Comparison of ENCODE assay signal across 8 mouse cellular contexts in the genomic region with DNA sequence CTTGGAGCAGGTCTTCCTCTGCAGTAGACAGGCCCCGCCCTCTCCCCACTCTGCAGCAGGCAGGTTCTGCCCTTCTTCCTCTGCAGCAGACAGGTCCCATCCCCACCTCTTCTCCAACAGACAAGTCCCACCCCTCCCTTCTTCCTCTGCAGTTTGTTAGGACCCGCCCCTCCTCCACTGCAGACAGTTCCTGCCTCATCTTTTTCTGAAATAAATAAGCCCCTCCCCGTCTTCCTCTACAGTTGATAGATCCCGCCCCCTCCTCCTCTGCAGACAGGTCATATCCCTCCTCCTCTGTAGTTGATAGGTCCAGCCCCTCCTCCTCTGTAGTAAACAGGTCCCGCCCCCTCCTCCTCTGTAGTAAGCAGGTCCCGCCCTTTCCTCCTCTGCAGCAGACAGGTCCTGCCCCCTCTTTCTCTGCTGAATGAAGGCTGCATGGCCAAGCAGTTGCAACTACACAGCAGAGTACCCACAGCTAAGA.
DNase-seq lines count a peak whose midpoint lies in the region; ATAC-seq and TF ChIP-seq lines count a peak whose summit lies in the region.

No protein-coding gene starts in this region.

- no peak overlapping the region for H3K4me2 ChIP-seq in lung, embryonic 14.5 days
- H3K4me2 ChIP-seq in limb, embryonic 15.5 days = no peak overlapping the region
- H3K4me2 ChIP-seq in neural tube, embryonic 12.5 days (replicated peaks) = peak overlapping the region; percentile 5; the same call in 1 of the 2 replicates

- no peaks in the 10 kb centered on the region for H3K9me3 ChIP-seq in lung, embryonic 14.5 days (ENCODE audit: low read depth, low read length)
- no peaks in the 10 kb centered on the region for H3K9me3 ChIP-seq in limb, embryonic 15.5 days
- no peaks in the 10 kb centered on the region for H3K9me3 ChIP-seq in neural tube, embryonic 12.5 days

- no peaks in the 10 kb centered on the region for H3K4me1 ChIP-seq in lung, embryonic 14.5 days (ENCODE audit: insufficient read depth)
- H3K4me1 ChIP-seq in limb, embryonic 15.5 days = no peaks in the 10 kb centered on the region
- H3K4me1 ChIP-seq in neural tube, embryonic 12.5 days = no peaks in the 10 kb centered on the region

- H3K27ac ChIP-seq in lung, embryonic 14.5 days (ENCODE audit: low read depth) = no peak overlapping the region
- no peak overlapping the region for H3K27ac ChIP-seq in limb, embryonic 15.5 days
- H3K27ac ChIP-seq in neural tube, embryonic 12.5 days = no peak overlapping the region

- H3K36me3 ChIP-seq in lung, embryonic 14.5 days (ENCODE audit: insufficient read depth) = no peaks in the 10 kb centered on the region
- no peaks in the 10 kb centered on the region for H3K36me3 ChIP-seq in limb, embryonic 15.5 days
- H3K36me3 ChIP-seq in neural tube, embryonic 12.5 days = no peaks in the 10 kb centered on the region

- TF ChIP-seq CTCF in lung, embryonic 14.5 days (IDR thresholded peaks at IDR 0.05; ENCODE audit: low read depth) = no peak

- peak; percentile 57 for DNase-seq in lung, embryonic 14.5 days
- no peak for DNase-seq in lung, adult 18-20 months
- DNase-seq in left cerebral cortex, postnatal 14 days (ENCODE audit: low spot score in 2 of 2) = no peak
- no peak for DNase-seq in left cerebral cortex, adult 11 months (ENCODE audit: low spot score)
- DNase-seq in left cerebral cortex, adult 18-20 months (ENCODE audit: low spot score in 2 of 2) = no peak

- no peaks in the 10 kb centered on the region for H3K27me3 ChIP-seq in lung, embryonic 14.5 days (ENCODE audit: insufficient read depth, low read length)
- no peaks in the 10 kb centered on the region for H3K27me3 ChIP-seq in limb, embryonic 15.5 days
- H3K27me3 ChIP-seq in neural tube, embryonic 12.5 days (replicated peaks) = no peaks in the 10 kb centered on the region

- 34% methylated on average over 6 of the region's 6 CpGs for WGBS in lung, embryonic 14.5 days
- WGBS in limb, embryonic 15.5 days = 38% methylated on average over 6 of the region's 6 CpGs
- 20% methylated on average over 6 of the region's 6 CpGs for WGBS in neural tube, embryonic 12.5 days

- no peak overlapping the region for H3K4me3 ChIP-seq in lung, embryonic 14.5 days (ENCODE audit: low read depth, low read length)
- no peak overlapping the region for H3K4me3 ChIP-seq in limb, embryonic 15.5 days
- no peak overlapping the region for H3K4me3 ChIP-seq in neural tube, embryonic 12.5 days

- no peak overlapping the region for H3K9ac ChIP-seq in lung, embryonic 14.5 days
- no peak overlapping the region for H3K9ac ChIP-seq in limb, embryonic 15.5 days
- H3K9ac ChIP-seq in neural tube, embryonic 12.5 days = no peak overlapping the region

- intact Hi-C loops in left cerebral cortex, postnatal 14 days (cut with DNase I) = loop anchor here (10.0 kb wide), 1 partner anchor 117 kb away; no protein-coding TSS in a partner anchor

- peak; percentile 72 for ATAC-seq in lung, embryonic 14.5 days (ENCODE audit: insufficient read depth)
- peak; percentile 46; the same call in 1 of the 2 replicates for ATAC-seq in erythroblast, adult 5-6 weeks (replicated peaks; ENCODE audit: low FRiP score, poor library complexity, severe bottlenecking)
- ATAC-seq in limb, embryonic 15.5 days (ENCODE audit: insufficient number of reproducible peaks, low FRiP score, low TSS enrichment, low read depth) = peak; percentile 48; the same call in 1 of the 2 replicates
- peak; percentile 77; the same call in 1 of the 2 replicates for ATAC-seq in neural tube, embryonic 12.5 days (ENCODE audit: low FRiP score, low read depth)
